Mouse (Mus musculus): Measurements from ENCODE around the gene Lrrc15.

- no peak for TF ChIP-seq CTCF (IDR thresholded peaks at IDR 0.05; ENCODE audit: control insufficient read depth, insufficient read depth, insufficient replicate concordance, low read depth, low read length)
- TF ChIP-seq POLR2A (IDR thresholded peaks at IDR 0.05; ENCODE audit: control insufficient read depth, low read depth, low read length) = no peak
Measured at GRCm38 (mm10) chr16:30259444-30259843, 23.6 kb downstream of the Lrrc15 start.

All from testis, adult 2 months (tissue).